Comparison of ENCODE assay signal across 14 mouse cellular contexts in genomic region chr2:148030613-148030935, GRCm38 (mm10). TPM values are rescaled to one million over a fixed set of nuclear protein-coding genes. Genes with fewer than 3 reads are reported as not detected.
DNase-seq lines count a peak whose midpoint lies in the region; ATAC-seq and TF ChIP-seq lines count a peak whose summit lies in the region.
"Had no signal": no experiment of that assay in that cellular context is flagged by ENCODE, and none has a peak within 500 bp of the region (broad histone marks: within the 10 kb centered on the region; RNA-seq: fewer than 3 reads in every experiment).

No protein-coding gene starts in this region.

- intact Hi-C loops in heart, postnatal 36 days (cut with DNase I) = loop anchor here (10.0 kb wide), 1 partner anchor 946 kb away; the partner anchor contains the start of gene Nkx2-4

- H3K4me3 ChIP-seq in heart, embryonic 13.5 days = no peak overlapping the region; the same call in 1 of the 2 replicates
- H3K4me3 ChIP-seq in midbrain, embryonic 10.5 days = peak overlapping the region; percentile 35; the same call in 1 of the 2 replicates
- H3K4me3 ChIP-seq in midbrain, embryonic 15.5 days = no peak overlapping the region
- 0 out of 2 replicates have a peak overlapping the region, but pooled peaks have one; percentile 17 for H3K4me3 ChIP-seq in liver, embryonic 11.5 days (ENCODE audit: low read depth, low read length)
- no peak overlapping the region for H3K4me3 ChIP-seq in stomach, postnatal 0 days (ENCODE audit: low read depth, low read length)
- H3K4me3 ChIP-seq: neural tube, embryonic 13.5 days had no signal

- H3K4me1 ChIP-seq in heart, embryonic 13.5 days = 0 out of 2 replicates have a peak, but pooled peaks cover 4% of the 10 kb centered on the region
- peaks cover 45% of the 10 kb centered on the region for H3K4me1 ChIP-seq in midbrain, embryonic 10.5 days
- H3K4me1 ChIP-seq in midbrain, embryonic 15.5 days = no peaks in the 10 kb centered on the region
- H3K4me1 ChIP-seq in liver, embryonic 11.5 days (replicated peaks; ENCODE audit: control insufficient read depth, insufficient read depth, low read length) = no peaks in the 10 kb centered on the region
- H3K4me1 ChIP-seq in stomach, postnatal 0 days (replicated peaks; ENCODE audit: control insufficient read depth, insufficient read depth) = no peaks in the 10 kb centered on the region
- H3K4me1 ChIP-seq: neural tube, embryonic 13.5 days had no signal

- no peaks in the 10 kb centered on the region for H3K36me3 ChIP-seq in heart, embryonic 13.5 days
- no peaks in the 10 kb centered on the region for H3K36me3 ChIP-seq in midbrain, embryonic 10.5 days
- no peaks in the 10 kb centered on the region for H3K36me3 ChIP-seq in midbrain, embryonic 15.5 days (replicated peaks)
- H3K36me3 ChIP-seq in liver, embryonic 11.5 days (ENCODE audit: control insufficient read depth, insufficient read depth, low read length) = no peaks in the 10 kb centered on the region
- H3K36me3 ChIP-seq in stomach, postnatal 0 days (ENCODE audit: control insufficient read depth, insufficient read depth, low read length) = no peaks in the 10 kb centered on the region
- H3K36me3 ChIP-seq: neural tube, embryonic 13.5 days had no signal

- TF ChIP-seq CTCF in stomach, postnatal 0 days (IDR thresholded peaks at IDR 0.05; ENCODE audit: low read depth) = no peak

- H3K9me3 ChIP-seq in heart, embryonic 13.5 days = no peaks in the 10 kb centered on the region
- H3K9me3 ChIP-seq in midbrain, embryonic 10.5 days (replicated peaks) = no peaks in the 10 kb centered on the region
- no peaks in the 10 kb centered on the region for H3K9me3 ChIP-seq in midbrain, embryonic 15.5 days
- H3K9me3 ChIP-seq in liver, embryonic 11.5 days (ENCODE audit: control insufficient read depth, low read length) = no peaks in the 10 kb centered on the region
- H3K9me3 ChIP-seq in stomach, postnatal 0 days (ENCODE audit: control insufficient read depth, low read length) = no peaks in the 10 kb centered on the region
- H3K9me3 ChIP-seq: neural tube, embryonic 13.5 days had no signal

- 2% methylated on average over 11 of the region's 11 CpGs for WGBS in heart, embryonic 13.5 days
- under 1% methylated on average over 11 of the region's 11 CpGs for WGBS in midbrain, embryonic 10.5 days
- WGBS in midbrain, embryonic 15.5 days = 1% methylated on average over 11 of the region's 11 CpGs
- WGBS in liver, embryonic 11.5 days = 2% methylated on average over 11 of the region's 11 CpGs
- WGBS in stomach, postnatal 0 days = 9% methylated on average over 11 of the region's 11 CpGs

- peaks cover 94% of the 10 kb centered on the region for H3K27me3 ChIP-seq in heart, embryonic 13.5 days (replicated peaks)
- H3K27me3 ChIP-seq in midbrain, embryonic 10.5 days (ENCODE audit: low read depth, poor library complexity, severe bottlenecking) = peaks cover 99% of the 10 kb centered on the region
- peaks cover 88% of the 10 kb centered on the region for H3K27me3 ChIP-seq in midbrain, embryonic 15.5 days (replicated peaks)
- peaks cover 63% of the 10 kb centered on the region for H3K27me3 ChIP-seq in liver, embryonic 11.5 days (replicated peaks; ENCODE audit: control insufficient read depth, insufficient read depth, low read length)
- no peaks in the 10 kb centered on the region for H3K27me3 ChIP-seq in stomach, postnatal 0 days (ENCODE audit: control insufficient read depth, insufficient read depth, low read length)

- no peak overlapping the region for H3K27ac ChIP-seq in heart, embryonic 13.5 days (replicated peaks)
- peak overlapping the region; percentile 77 for H3K27ac ChIP-seq in midbrain, embryonic 10.5 days (replicated peaks)
- no peak overlapping the region for H3K27ac ChIP-seq in midbrain, embryonic 15.5 days
- H3K27ac ChIP-seq in liver, embryonic 11.5 days (ENCODE audit: low read depth, low read length) = no peak overlapping the region; the same call in none of the 2 replicates
- H3K27ac ChIP-seq in stomach, postnatal 0 days (replicated peaks) = no peak overlapping the region
- H3K27ac ChIP-seq: neural tube, embryonic 13.5 days had no signal

- H3K9ac ChIP-seq in heart, embryonic 13.5 days = no peak overlapping the region
- H3K9ac ChIP-seq in midbrain, embryonic 15.5 days = no peak overlapping the region
- 0 out of 2 replicates have a peak overlapping the region, but pooled peaks have one; percentile 6 for H3K9ac ChIP-seq in liver, embryonic 11.5 days (ENCODE audit: low read depth, low read length)
- H3K9ac ChIP-seq in stomach, postnatal 0 days (ENCODE audit: low read length) = no peak overlapping the region
- H3K9ac ChIP-seq: neural tube, embryonic 13.5 days had no signal

- no peak for TF ChIP-seq EP300 in stomach, postnatal 0 days (optimal IDR thresholded peaks at IDR 0.05)

- peak overlapping the region; percentile 16; the same call in 1 of the 2 replicates for H3K4me2 ChIP-seq in heart, embryonic 13.5 days
- no peak overlapping the region for H3K4me2 ChIP-seq in midbrain, embryonic 15.5 days
- H3K4me2 ChIP-seq in liver, embryonic 11.5 days = peak overlapping the region; percentile 40
- peak overlapping the region; percentile 27 for H3K4me2 ChIP-seq in stomach, postnatal 0 days (replicated peaks; ENCODE audit: low read depth)
- H3K4me2 ChIP-seq: neural tube, embryonic 13.5 days had no signal

- DNase-seq in heart, postnatal 36 days = no peak
- DNase-seq in midbrain, embryonic 10.5 days (ENCODE audit: low spot score) = no peak
- no peak for DNase-seq in liver, embryonic 11.5 days (ENCODE audit: low spot score)
- DNase-seq in stomach, postnatal 0 days (ENCODE audit: low spot score) = no peak
- DNase-seq in ovary, adult 18-20 months (ENCODE audit: low spot score) = no peak
- DNase-seq: adrenal gland, postnatal 14 days; left cerebral cortex, postnatal 4 days; thymus, postnatal 25 days had no signal

- no peak for ATAC-seq in heart, embryonic 13.5 days (ENCODE audit: extremely low read depth, insufficient number of reproducible peaks, low FRiP score, low TSS enrichment)
- ATAC-seq in midbrain, embryonic 15.5 days (replicated peaks) = no peak
- no peak for ATAC-seq in liver, embryonic 11.5 days (replicated peaks; ENCODE audit: low FRiP score)
- ATAC-seq in stomach, postnatal 0 days (ENCODE audit: low FRiP score, low TSS enrichment) = no peak

RNA-seq across cellular contexts. Expression of gene Foxa2, which starts 16.2 kb away (rescaled TPM):
- polyA plus RNA-seq in heart, embryonic 13.5 days (2015; fragmentation: Nextera tagmentation; extraction: Ambion mirVana) = 1.2 and 1.8 TPM in 2 replicates
- not detected for total RNA-seq in heart, postnatal 36 days (2021)
- polyA plus RNA-seq in midbrain, embryonic 10.5 days (2016; fragmentation: Nextera tagmentation; extraction: Ambion mirVana) = 10.4 and 12.1 TPM in 2 replicates
- polyA plus RNA-seq in midbrain, embryonic 15.5 days (2015; fragmentation: Nextera tagmentation; extraction: Ambion mirVana) = 5.2 and 6.1 TPM in 2 replicates
- polyA plus RNA-seq in liver, embryonic 11.5 days (2014; fragmentation: Nextera tagmentation; extraction: Ambion mirVana) = 8.8 and 10.5 TPM in 2 replicates
- 11.6 and 12.1 TPM in 2 replicates for polyA plus RNA-seq in stomach, postnatal 0 days (2015; fragmentation: Nextera tagmentation; extraction: Ambion mirVana)
- total RNA-seq: left cerebral cortex, postnatal 4 days; megakaryocyte-erythroid progenitor cell, adult 5-6 weeks had no signal
- polyA plus RNA-seq: cortical plate, adult 2 months; heart, postnatal 0 days had no signal

Comparison
In these comparisons a context has a peak if more than half of its experiments do, and no peak if none do; other contexts are left out.
1. H3K4me3 ChIP-seq: peak in midbrain, embryonic 10.5 days (single experiment) and liver, embryonic 11.5 days (single experiment); none in heart, embryonic 13.5 days (single experiment), midbrain, embryonic 15.5 days (single experiment) and stomach, postnatal 0 days (single experiment).